Comparison of ENCODE assay signal across 7 mouse cellular contexts in the genomic region with DNA sequence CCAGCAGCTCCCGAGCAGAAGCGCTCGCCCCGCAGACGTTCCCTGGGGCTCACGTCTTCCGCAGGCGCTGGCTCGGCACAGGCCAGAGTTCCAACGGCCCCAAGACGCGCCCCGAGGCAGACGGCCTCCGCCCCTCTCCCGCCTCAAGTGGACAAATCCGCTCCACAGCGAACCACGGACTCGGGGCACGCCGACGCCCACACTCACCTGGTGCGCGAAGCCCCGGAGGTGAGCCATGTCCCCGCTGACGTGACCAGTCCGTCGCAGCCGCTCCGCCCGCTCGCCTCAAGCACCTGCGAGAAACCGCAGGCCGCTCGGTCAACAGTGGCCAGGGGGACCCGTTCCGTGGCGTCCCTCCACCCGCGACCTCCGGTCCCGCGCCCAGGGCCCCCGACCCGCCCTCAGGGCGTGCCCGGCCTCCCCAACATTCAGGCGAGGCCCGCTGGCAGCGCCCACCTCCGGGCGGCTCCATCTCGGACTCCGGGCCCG. TPM values are rescaled to one million over a fixed set of nuclear protein-coding genes. Genes with fewer than 3 reads are reported as not detected.
DNase-seq lines count a peak whose midpoint lies in the region; ATAC-seq lines count a peak whose summit lies in the region.

No protein-coding gene starts in this region.

- H3K27ac ChIP-seq in forebrain, embryonic 15.5 days (replicated peaks), result peak overlapping the region; percentile 92
- peak overlapping the region; percentile 90 for H3K27ac ChIP-seq in stomach, embryonic 14.5 days (ENCODE audit: low read length)

- no peaks in the 10 kb centered on the region for H3K27me3 ChIP-seq in forebrain, embryonic 15.5 days
- no peaks in the 10 kb centered on the region for H3K27me3 ChIP-seq in stomach, embryonic 14.5 days (ENCODE audit: control insufficient read depth, insufficient read depth, low read length)

- under 1% methylated on average over 53 of the region's 58 CpGs for WGBS in forebrain, embryonic 15.5 days
- under 1% methylated on average over 58 of the region's 58 CpGs for WGBS in stomach, embryonic 14.5 days

- H3K4me3 ChIP-seq in forebrain, embryonic 15.5 days, result peak overlapping the region; percentile 79
- H3K4me3 ChIP-seq in stomach, embryonic 14.5 days (ENCODE audit: low read depth, low read length), result peak overlapping the region; percentile 91

- no peaks in the 10 kb centered on the region for H3K36me3 ChIP-seq in forebrain, embryonic 15.5 days
- H3K36me3 ChIP-seq in stomach, embryonic 14.5 days (ENCODE audit: control insufficient read depth, insufficient read depth, low read length), result no peaks in the 10 kb centered on the region; the same call in 1 of the 2 replicates

- H3K4me2 ChIP-seq in forebrain, embryonic 15.5 days (replicated peaks), result peak overlapping the region; percentile 89
- H3K4me2 ChIP-seq in stomach, embryonic 14.5 days (replicated peaks; ENCODE audit: low read depth, low read length), result peak overlapping the region; percentile 85

- DNase-seq in right cerebral cortex, postnatal 10 days (ENCODE audit: low spot score in 2 of 2), result peak; percentile 67 to 75
- no peak for DNase-seq in right cerebral cortex, postnatal 25 days
- DNase-seq in c-Kit-negative CD71-positive TER-119-positive erythroid progenitor cells, embryonic 14.5 days (ENCODE audit: low read depth, low spot score), result peak; percentile 51
- DNase-seq in kidney, postnatal 14 days, result peak; percentile 74
- peak; percentile 74 to 84 for DNase-seq in lung, postnatal 4 days

- no peaks in the 10 kb centered on the region for H3K9me3 ChIP-seq in forebrain, embryonic 15.5 days
- no peaks in the 10 kb centered on the region for H3K9me3 ChIP-seq in stomach, embryonic 14.5 days (ENCODE audit: control insufficient read depth, low read depth, low read length)

- peaks cover 26% of the 10 kb centered on the region for H3K4me1 ChIP-seq in forebrain, embryonic 15.5 days
- H3K4me1 ChIP-seq in stomach, embryonic 14.5 days (ENCODE audit: control insufficient read depth, insufficient read depth, low read length), result peaks cover 11% of the 10 kb centered on the region; the same call in 1 of the 2 replicates

- peak overlapping the region; percentile 97 for H3K9ac ChIP-seq in forebrain, embryonic 15.5 days (replicated peaks)
- peak overlapping the region; percentile 74 for H3K9ac ChIP-seq in stomach, embryonic 14.5 days (replicated peaks; ENCODE audit: low read depth, low read length)

- no peak for ATAC-seq in forebrain, embryonic 15.5 days (replicated peaks)
- peak; percentile 64 for ATAC-seq in stomach, embryonic 14.5 days (ENCODE audit: insufficient number of reproducible peaks, insufficient read depth, low FRiP score, low read depth)

RNA-seq across cellular contexts. Expression of gene Stk25, which starts 23.3 kb away (rescaled TPM):
- 297 and 299 TPM in 2 replicates for polyA plus RNA-seq in forebrain, embryonic 15.5 days (2015; fragmentation: Nextera tagmentation; extraction: Ambion mirVana)
- 171 and 174 TPM in 2 replicates for polyA plus RNA-seq in stomach, embryonic 14.5 days (2014; fragmentation: Nextera tagmentation; extraction: Ambion mirVana)

RNA-seq across cellular contexts. Expression of gene Bok, which starts 50.3 kb away (rescaled TPM):
- polyA plus RNA-seq in forebrain, embryonic 15.5 days (2015; fragmentation: Nextera tagmentation; extraction: Ambion mirVana), result 95.8 and 96.3 TPM in 2 replicates
- 54.1 and 58.0 TPM in 2 replicates for polyA plus RNA-seq in stomach, embryonic 14.5 days (2014; fragmentation: Nextera tagmentation; extraction: Ambion mirVana)
